27 mouse cellular contexts compared by ENCODE assay signal in the genomic region with DNA sequence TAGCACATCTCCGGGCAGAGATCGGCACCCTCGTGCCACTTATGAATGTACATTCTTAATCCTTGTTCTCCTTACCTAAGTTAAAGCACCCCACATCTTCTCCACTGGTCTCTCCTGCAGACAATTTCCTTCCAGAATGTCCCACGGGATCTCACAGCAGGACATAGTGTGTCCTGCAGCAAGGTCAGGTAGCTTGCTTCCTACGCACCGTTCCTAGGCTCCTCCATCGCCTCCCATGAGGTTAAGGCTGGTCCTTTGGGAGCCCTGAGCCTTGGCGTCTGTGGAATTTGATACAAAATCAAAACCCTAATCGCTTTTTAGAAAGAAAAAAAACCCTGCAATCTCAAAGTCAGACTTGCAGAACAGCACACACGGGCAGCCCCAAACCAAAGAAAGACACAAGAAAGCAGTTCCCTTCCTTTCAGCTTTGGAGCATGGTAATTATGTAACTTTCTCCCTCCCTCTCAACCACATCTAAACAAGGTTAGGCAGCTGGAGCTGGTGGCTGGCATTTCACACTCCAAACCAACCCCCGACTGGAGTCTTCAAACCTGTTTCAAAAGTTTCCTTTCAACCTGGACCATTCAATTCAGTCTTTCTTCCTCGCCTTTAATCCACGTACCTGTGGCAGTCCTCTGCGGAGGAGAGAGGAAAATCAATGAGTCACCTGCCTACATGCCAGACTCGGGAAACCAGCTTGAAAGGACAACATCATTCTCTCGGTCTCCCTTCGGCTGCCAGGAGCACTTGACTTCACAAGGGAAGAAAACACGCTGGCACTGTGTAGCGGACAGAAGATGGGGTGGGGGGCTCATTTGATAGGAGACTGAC.
DNase-seq lines count a peak whose midpoint lies in the region; TF ChIP-seq lines count a peak whose summit lies in the region.
"Had no signal": no experiment of that assay in that cellular context is flagged by ENCODE, and none has a peak within 500 bp of the region (broad histone marks: within the 10 kb centered on the region; RNA-seq: fewer than 3 reads in every experiment).

No protein-coding gene starts in this region.

- no peaks in the 10 kb centered on the region for H3K36me3 ChIP-seq in heart, adult 2 months (ENCODE audit: control insufficient read depth, insufficient read depth, low read length)
- H3K36me3 ChIP-seq: embryonic facial prominence, embryonic 12.5 days; forebrain, embryonic 10.5 days; forebrain, embryonic 15.5 days; heart, embryonic 12.5 days; kidney, embryonic 15.5 days; limb, embryonic 10.5 days; limb, embryonic 15.5 days; liver, embryonic 13.5 days; midbrain, embryonic 10.5 days; midbrain, embryonic 15.5 days; neural tube, embryonic 15.5 days had no signal

- 73% methylated on average over 19 of the region's 19 CpGs for WGBS in heart, adult 2 months

- no peaks in the 10 kb centered on the region for H3K79me2 ChIP-seq in heart, adult 2 months (replicated peaks; ENCODE audit: control insufficient read depth, insufficient read depth, low read length)

- TF ChIP-seq CTCF in heart, adult 2 months (IDR thresholded peaks at IDR 0.05) = no peak

- no peak for TF ChIP-seq EP300 in heart, adult 2 months (IDR thresholded peaks at IDR 0.05; ENCODE audit: insufficient read depth, low read depth, low read length)

- intact Hi-C loops in heart, adult 2 months (cut with DNase I) = no loop called here
- intact Hi-C loops in left cerebral cortex, postnatal 25 days (cut with DNase I) = loop anchor here (5.0 kb wide), 1 partner anchor 150 kb away; no protein-coding TSS in a partner anchor
- intact Hi-C loops in left cerebral cortex, postnatal 10 days (cut with DNase I) = no loop called here

- no peak for TF ChIP-seq POLR2A in heart, adult 2 months (IDR thresholded peaks at IDR 0.05; ENCODE audit: insufficient read depth, low read depth, low read length)

- peak; percentile 74 for DNase-seq in heart, adult 11 months
- no peak for DNase-seq in heart, adult 2 months
- DNase-seq in left cerebral cortex, postnatal 25 days (ENCODE audit: low spot score in 2 of 2) = peak; percentile 19 to 46
- no peak for DNase-seq in left cerebral cortex, postnatal 10 days (ENCODE audit: extremely low spot score in 1 of 2, low spot score in 2 of 2)
- peak; percentile 42 for DNase-seq in right cerebral cortex, postnatal 25 days
- DNase-seq in right cerebral cortex, postnatal 4 days = no peak
- peak; percentile 79 for DNase-seq in testis, postnatal 14 days (ENCODE audit: low spot score)
- no peak for DNase-seq in embryo, embryonic 10 days (ENCODE audit: low spot score)
- DNase-seq: adrenal gland, postnatal 36 days; cerebellum, adult 8-10 months; cerebellum, postnatal 25 days; kidney, adult 18-20 months; kidney, postnatal 25 days; liver, embryonic 13.5 days; lung, adult 18-20 months; lung, postnatal 14 days; spleen, adult 18-20 months had no signal

- H3K27ac ChIP-seq in heart, adult 2 months = no peak overlapping the region
- H3K27ac ChIP-seq: embryonic facial prominence, embryonic 12.5 days; forebrain, embryonic 10.5 days; forebrain, embryonic 15.5 days; kidney, embryonic 15.5 days; limb, embryonic 10.5 days; limb, embryonic 15.5 days; liver, embryonic 13.5 days; midbrain, embryonic 10.5 days; midbrain, embryonic 15.5 days; neural tube, embryonic 15.5 days had no signal

- no peaks in the 10 kb centered on the region for H3K4me1 ChIP-seq in heart, adult 2 months (ENCODE audit: control insufficient read depth, insufficient read depth, low read length)
- H3K4me1 ChIP-seq: liver, embryonic 13.5 days; neural tube, embryonic 15.5 days had no signal

- peaks cover 1% of the 10 kb centered on the region; the same call in 1 of the 2 replicates for H3K27me3 ChIP-seq in heart, adult 2 months (ENCODE audit: control insufficient read depth, insufficient read depth, low read length)
- H3K27me3 ChIP-seq: embryonic facial prominence, embryonic 12.5 days; forebrain, embryonic 15.5 days; kidney, embryonic 15.5 days; limb, embryonic 15.5 days; liver, embryonic 13.5 days; midbrain, embryonic 15.5 days; neural tube, embryonic 15.5 days had no signal

- no peak overlapping the region for H3K9ac ChIP-seq in heart, adult 2 months (ENCODE audit: low read depth, low read length)
- H3K9ac ChIP-seq: embryonic facial prominence, embryonic 12.5 days; forebrain, embryonic 15.5 days; heart, embryonic 12.5 days; kidney, embryonic 15.5 days; limb, embryonic 15.5 days; liver, embryonic 13.5 days; midbrain, embryonic 15.5 days; neural tube, embryonic 15.5 days had no signal

- no peak overlapping the region for H3K4me3 ChIP-seq in heart, adult 2 months
- H3K4me3 ChIP-seq: embryonic facial prominence, embryonic 12.5 days; forebrain, embryonic 10.5 days; forebrain, embryonic 15.5 days; heart, embryonic 12.5 days; kidney, embryonic 15.5 days; limb, embryonic 10.5 days; limb, embryonic 15.5 days; liver, embryonic 13.5 days; midbrain, embryonic 10.5 days; midbrain, embryonic 15.5 days; neural tube, embryonic 15.5 days had no signal

Comparison
In these comparisons a context has a peak if more than half of its experiments do, and no peak if none do; other contexts are left out.
1. DNase-seq: peak in heart, adult 11 months (single experiment), left cerebral cortex, postnatal 25 days (2 of 2), right cerebral cortex, postnatal 25 days (single experiment) and testis, postnatal 14 days (single experiment); none in heart, adult 2 months (0 of 2), left cerebral cortex, postnatal 10 days (0 of 2), right cerebral cortex, postnatal 4 days (single experiment) and embryo, embryonic 10 days (single experiment).